Mouse (Mus musculus) kidney, postnatal 4 days (tissue): ENCODE measurements at regions not wholly inside any gene's neighbourhood (a gene's known extent, or its start where the extent isn't known, plus 50 kb on each side); places are given as distances from the start of the nearest gene placed in this dataset.
"Not testable (repeated sequence)": the region's sequence is repeated elsewhere in the genome, so short reads cannot be mapped to it uniquely, and the experiment has no call there.

Experiments
- DNase-seq, 2 experiments: peaks; one replicate each; pipeline ENCODE4 v3.0.0; 2021; ENCODE audit warnings: mixed read lengths in 2 of 2

DNA sequence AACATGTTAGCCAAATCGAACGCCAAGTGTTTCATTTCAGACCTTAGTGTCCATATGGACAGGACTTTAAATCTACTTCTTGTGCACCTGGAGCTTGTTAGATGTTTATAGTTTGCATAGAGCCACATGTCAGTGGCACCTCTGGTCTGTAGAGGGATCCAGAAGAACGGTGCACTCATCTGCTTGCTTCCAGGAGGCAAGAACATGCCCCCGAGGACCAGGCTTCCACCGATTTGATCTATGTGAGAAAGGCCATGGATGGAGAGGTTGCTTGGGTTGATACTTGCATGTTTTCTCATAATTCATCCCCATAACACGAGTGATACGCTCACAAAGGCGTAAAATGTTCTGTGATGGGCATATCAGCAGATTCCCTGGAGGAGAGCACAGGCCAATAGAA, 177.8 kb downstream of the Enc1 start:
- no peak for DNase-seq

- no peak for DNase-seq
Observed at GRCm38 (mm10) chr13:97418081-97418480, 177.2 kb downstream of the Enc1 start.

GRCm38 (mm10) chr13:97415927-97416709, 175.2 kb downstream of the Enc1 start:
- no peak for DNase-seq

DNA sequence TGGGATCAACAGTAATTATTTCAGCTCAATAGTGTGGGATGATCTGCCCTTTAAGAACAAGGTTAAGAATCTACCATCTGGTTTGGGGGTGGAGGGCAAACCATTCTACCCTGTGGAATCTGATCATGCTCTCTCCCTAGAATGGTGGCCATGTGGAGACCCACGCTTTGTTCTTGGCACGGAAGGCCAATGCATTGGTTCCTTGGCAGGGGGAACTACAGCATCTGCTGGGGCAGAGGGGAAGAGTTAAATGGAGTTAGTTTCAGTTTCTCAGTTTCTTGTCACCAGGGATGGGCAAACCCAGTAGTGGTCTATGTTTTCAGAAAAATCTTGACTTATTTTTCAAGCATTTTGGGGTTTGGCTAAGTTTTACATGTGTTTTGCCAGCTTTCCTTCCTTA, 174.5 kb downstream of the Enc1 start:
- DNase-seq = no peak

GRCm38 (mm10) chr13:97412151-97412550, 171.2 kb downstream of the Enc1 start:
- DNase-seq = no peak

DNA sequence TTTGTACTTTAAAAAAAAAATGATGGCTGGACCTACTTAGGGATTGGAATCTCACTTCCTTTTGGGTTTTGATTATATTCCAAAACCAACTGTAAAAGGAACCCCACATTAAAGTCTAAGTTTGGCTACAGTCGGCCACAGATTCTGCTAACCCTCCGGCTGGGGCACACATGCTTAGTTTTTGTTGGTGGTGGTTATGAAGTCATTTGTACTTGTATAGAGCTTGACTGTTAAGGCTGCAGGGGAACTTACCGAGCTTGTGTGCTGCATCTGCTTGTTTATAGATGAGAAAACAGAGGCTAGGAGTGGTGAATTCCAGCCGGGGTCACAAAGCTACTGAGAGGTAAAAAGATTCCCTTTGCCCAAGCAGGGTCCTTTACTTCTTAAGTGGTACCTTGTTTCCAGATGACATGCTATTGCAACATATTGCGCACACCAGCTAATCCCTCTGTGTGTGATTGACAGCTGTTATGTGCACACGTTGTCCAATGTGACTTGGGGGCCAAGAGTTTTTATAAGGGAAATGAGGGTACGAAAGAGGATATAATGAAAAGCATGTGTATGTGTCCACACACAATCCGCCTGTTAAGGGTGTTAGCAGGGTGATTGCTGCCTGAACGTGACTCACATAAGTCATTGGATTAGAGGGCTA, 169.8 kb downstream of the Enc1 start:
- DNase-seq = no peak

- DNase-seq = no peak
Observed at GRCm38 (mm10) chr13:97409891-97410525, 169.1 kb downstream of the Enc1 start.

DNA sequence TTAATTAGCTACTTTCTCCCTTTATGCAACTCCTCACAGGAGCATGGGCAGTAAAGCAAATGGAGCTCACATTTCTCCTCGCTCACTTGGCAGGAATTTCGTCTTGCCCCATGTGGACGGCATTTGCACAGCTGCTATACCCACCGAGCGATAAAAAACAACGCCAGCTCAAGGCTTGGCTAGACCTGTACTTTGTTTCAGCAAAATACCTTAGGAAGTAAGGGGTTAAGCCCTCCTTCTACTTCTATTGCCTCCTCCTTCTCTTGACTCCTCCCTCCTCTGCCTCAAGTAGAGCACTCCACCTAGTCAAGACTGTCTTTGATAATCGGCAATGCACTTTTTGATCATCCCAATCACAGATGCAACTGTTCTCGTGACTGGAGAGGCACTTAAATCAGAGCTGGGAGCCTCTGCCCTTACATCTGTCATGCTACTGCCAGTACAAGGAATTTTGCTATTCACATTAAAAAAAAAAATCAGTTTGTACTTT, 168.4 kb downstream of the Enc1 start:
- no peak for DNase-seq

DNA sequence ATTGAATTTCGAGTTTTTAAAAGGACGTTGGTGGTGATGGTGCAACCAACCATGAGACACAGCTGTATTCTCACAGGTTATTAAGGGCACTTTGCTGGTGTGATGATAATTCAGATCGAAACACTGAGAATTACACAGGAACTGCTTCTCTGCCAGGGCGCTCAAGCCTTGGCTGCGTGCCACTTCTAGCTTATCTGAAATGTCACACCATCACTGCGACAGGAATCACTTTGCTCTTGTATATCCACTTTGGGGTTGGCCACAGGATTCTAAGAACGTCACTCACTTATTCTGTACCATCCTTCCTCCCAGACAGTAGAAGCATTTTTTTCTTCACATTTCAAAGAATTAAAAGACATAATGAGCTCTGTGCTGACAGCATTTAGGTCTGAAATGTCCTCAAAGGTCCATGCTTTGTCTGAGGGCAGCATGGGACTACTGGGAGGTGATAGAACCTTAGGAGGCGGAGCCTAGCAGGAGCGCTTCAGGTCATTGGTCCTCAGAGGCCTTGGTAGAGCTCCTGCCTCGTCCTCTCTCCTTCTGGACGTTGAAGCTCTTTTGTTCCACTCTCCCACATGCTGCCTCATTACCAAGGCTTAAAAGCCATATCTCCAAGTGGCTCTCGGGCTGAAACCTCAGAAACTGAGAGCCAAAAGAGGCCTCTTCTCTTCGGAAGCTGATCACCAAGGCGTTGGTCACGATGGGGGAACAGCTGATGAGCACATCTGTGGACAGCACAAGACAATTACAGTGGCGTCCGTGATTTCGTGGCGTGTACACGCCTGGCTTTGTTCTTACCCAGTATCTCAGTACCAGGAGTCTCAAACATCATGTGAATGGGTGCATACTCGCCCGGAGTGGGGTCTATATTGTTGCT, 167.7 kb downstream of the Enc1 start:
- DNase-seq = peak in 1 of 2 experiments; percentile 30

GRCm38 (mm10) chr13:97407773-97408172, 166.9 kb downstream of the Enc1 start:
- DNase-seq = no peak

GRCm38 (mm10) chr13:97406678-97407077, 165.8 kb downstream of the Enc1 start:
- no peak for DNase-seq

DNA sequence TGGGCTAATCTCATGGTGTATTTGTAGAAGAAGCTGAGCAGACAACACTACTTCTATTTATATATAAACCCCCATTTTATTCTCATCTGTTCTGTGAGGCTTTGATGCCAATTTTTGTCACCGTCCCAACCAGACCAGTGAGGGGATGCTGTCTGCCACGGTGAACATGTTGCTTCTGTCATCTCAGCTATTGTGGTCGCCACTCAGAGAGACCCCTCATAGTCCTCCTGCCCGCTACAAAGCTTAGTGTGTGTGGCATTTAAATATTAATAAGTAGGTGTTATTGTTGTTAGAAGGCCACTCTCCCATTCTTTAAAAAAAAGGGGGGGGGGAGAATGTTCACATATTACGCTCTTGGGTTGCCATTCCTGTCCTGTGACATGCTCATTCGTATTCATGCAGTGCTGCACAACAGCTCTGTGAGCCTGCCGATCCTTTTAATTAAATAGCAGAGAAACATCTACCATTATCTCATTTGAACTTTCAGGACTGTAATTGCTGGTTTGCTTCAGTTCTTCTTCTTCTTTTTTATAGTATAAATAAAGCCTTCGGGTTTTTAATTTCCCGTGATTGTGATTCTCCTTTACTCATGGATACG, 161.4 kb downstream of the Enc1 start:
- no peak for DNase-seq

- DNase-seq = no peak
Observed at GRCm38 (mm10) chr13:97401620-97402019, 160.7 kb downstream of the Enc1 start.

DNA sequence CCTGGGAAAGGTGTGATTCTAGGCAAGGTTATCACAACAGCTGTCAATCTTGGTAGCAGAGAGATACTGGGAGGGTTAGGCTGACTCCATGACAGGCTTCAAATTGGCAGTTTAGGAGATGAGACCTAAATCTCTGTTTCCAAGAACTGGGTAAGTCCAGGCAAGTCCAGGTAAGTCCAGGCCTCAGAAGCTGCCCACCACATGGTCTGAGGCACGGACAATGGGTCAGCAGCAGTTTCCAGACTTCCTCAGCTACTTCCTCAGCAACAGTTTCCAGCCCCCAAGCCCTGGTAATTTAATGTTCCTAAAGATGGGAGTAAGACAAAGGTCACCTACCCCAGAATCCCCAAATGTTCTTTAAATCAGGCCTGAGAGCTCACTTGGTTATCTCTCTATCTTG, 157.1 kb downstream of the Enc1 start:
- DNase-seq = no peak

- DNase-seq = no peak
Observed at GRCm38 (mm10) chr13:97396899-97397640, 156.2 kb downstream of the Enc1 start.

GRCm38 (mm10) chr13:97396286-97396685, 155.4 kb downstream of the Enc1 start:
- DNase-seq = not testable (repeated sequence)

GRCm38 (mm10) chr13:97394756-97395454, 154.0 kb downstream of the Enc1 start:
- DNase-seq = no peak

GRCm38 (mm10) chr13:97394071-97394470, 153.2 kb downstream of the Enc1 start:
- no peak for DNase-seq

DNA sequence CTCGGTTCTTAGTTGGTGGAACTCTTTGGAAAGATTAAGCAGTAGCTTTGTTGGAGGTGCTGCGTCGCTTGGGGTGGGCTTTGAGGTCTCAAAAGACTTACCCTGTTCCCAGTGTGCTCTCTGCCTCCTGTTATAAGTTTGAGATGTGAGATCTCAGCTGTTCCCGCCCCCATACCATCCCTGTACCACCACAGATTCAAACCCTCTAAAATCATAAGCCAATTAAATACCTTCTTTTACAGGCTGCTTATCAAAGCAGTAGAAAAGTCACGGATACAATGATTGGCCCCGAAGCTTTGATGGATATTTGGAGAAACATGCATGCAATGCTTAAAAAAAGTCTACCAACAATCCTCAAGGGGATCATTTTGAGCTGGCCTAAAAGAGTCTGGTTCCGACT, 152.6 kb downstream of the Enc1 start:
- no peak for DNase-seq

GRCm38 (mm10) chr13:97390449-97390930, 149.6 kb downstream of the Enc1 start:
- DNase-seq = peak; percentile 34 to 55
